Mouse (Mus musculus): ENCODE data around the gene Tmem274.
A peak's percentile ranks its signal among the peaks of the same experiment; 100 is the strongest.

Tmem274 gene

DNA sequence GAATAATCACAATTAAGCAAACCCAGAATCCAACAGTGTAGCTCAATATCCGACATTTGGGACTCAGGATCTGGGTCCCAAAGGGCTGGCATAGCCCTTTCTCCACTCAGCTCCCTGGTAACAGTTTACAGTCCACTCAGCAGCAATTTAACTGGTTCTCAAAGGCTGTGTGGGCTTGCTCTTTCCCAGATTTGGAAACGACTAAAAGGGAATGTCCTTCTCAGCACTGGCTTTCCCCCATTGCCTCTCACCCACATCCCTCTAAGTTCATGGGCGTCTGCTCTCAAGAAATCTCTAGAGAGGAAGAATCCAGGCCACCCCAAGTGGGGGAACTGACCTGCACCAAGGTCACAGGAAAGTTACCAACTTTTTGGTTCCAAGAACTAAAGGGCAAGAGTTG, 7.4 kb downstream of the Tmem274 start:
- DNase-seq = no peak

DNA sequence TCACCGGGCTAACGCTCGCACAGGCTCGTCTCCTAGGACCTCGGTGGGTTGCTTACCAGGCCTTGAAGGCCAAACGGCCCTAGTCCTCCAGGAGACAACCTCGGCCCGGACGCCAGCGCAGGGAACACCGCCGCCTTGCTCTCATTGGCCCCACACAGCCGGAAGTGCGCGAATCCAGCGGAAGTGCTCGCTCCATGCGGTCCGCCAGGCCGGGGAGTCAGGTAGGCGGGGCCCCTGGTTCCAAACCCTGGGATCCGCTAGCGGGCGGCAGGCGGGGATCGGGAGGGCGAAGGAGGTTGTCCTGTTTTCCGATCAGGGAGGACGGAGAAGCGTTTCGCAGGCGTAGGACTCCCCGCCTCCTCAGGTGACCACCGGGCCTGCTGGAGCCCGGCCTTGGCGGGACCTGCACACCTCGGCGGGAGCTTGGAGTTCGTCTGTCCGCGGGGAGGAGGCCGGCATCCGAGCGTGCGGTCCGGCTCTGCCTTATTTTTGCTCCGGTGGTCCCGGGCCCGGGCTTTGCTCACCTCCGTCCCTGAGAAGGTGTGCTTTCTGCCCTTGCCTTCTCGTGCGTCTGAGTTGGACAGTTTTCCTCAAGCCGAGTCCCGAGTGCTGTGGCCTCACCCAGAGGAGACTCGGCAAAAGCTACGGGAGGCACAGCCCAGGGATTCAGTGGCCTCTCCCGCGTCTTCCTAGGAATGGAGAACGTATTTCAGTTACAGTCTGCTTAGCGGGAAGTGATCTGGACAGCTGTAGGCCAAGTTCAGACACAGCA, 8.1 kb downstream of the Tmem274 start, which contains the start of the genes Nmnat1 and Lzic:
Gene Nmnat1, minus strand, starts transcription at position 150 of the 772 bp plus-strand sequence.
Gene Lzic, plus strand, starts transcription at position 177 of the 772 bp plus-strand sequence.
- DNase-seq = peak; percentile 95

DNA sequence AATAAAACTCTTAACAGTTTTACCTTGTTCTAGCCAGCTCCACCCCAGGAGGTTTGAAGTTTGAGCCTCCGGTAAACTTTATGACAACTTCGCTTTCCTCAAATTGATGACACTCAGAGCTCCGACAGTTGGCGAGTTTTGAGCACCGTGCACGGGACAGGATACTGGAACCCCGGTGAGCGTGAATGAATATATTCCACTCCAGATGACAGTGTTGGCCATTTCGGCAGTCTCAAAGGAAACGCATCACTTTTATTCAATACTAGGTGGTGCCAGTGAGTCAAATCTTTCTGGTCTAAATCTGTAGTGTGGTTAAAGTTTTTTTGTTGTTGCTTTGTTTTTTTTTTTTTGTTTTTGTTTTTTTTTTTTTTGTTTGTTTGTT, 8.6 kb downstream of the Tmem274 start:
- peak; percentile 15 for DNase-seq

DNA sequence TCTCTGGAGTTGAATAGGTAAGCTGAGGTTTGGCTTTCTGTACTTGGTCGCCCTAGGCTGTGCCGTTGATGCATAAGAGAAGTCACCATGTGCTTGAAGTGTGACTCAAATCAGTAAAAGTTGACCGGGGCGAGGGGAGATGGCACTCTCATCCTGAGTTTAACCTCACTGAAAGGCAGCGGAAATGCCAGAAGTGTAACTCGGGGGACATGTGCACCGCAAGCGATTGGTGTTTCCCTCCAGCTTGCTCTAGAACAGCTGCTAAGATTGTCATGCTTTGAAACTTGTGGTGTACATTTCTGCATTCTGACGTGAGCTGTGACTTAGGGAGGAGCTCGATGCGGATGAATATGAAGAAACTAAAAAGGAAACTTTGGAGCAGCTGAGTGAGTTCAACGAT, 10.6 kb downstream of the Tmem274 start:
- no peak for DNase-seq

DNA sequence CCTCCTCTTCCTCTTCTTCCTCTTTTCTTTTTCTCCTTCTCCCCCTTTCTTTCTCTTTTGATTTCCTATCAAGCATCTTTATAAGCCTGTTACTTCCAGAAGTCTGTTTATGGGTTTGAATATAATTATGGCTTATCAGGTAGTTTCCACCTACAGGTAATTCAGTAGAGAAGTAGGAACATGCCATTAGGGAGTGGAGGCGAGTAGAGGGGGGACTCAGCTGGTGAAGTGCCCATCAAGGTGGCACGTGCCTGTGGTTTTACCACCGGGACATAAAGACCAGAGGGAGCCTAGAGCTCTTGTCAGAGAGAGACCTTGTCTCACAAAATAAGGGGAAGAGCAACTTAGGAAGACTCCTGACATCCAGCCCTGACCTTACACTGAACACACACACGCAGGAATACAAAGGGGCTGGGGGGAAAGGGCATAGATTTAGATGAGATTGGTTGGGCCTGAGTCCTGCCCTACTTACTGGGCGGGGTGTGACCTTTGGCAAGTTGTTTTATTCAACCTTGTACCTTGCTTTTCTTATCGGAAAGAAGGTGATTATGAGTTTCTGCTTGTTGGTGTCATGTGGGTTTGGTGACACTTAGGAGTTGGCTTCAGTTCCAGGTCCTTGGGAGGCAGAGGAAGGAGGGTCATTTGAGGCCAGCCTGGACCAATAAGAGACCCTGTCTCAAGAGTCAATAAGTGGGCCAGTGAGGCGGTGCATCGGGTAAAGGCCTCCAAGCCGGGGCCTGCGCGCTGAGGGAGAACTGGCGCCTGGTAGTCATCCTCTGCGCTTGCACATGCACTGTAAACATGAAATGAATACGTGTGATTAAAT, 12.4 kb downstream of the Tmem274 start:
- DNase-seq = no peak

DNA sequence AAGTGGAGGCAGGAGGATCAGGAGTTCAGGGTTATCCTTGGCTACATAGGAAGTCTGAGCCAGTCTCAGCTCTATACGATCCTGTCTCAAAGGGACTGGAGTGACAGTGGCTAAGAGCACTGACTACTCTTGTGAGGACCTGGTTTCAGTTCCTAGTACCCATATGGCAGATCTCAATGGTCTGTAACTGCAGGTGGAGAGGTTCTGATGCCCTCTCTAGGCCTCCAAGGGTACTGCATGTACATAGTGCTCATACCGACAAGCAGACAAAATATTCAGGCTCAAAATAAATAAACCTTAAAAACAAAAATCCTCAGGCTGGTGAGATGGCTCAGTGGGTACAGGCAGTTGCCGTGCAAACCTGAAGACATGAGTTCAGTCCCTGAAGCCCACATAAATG, 14.0 kb downstream of the Tmem274 start:
- no peak for DNase-seq

DNA sequence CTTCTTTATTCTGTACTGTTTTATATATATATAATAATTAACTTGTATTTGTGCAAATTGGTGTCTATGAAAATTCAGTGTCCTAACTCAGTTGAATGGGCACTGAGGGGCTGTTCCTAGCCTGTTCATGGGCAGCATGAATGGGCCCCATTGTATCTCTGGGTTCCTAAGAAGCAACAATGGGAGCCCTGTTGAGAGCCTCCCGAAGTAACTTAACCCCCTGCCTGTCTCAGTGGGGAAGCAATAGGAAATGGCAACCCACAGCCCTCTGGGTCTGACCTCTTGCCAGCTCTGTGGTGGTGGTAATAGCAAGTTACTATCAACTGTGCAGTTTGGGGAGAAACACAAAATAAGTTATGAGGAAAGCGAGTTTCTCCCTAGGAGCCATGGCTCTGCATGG, 19.4 kb downstream of the Tmem274 start:
- peak; percentile 24 for DNase-seq

DNA sequence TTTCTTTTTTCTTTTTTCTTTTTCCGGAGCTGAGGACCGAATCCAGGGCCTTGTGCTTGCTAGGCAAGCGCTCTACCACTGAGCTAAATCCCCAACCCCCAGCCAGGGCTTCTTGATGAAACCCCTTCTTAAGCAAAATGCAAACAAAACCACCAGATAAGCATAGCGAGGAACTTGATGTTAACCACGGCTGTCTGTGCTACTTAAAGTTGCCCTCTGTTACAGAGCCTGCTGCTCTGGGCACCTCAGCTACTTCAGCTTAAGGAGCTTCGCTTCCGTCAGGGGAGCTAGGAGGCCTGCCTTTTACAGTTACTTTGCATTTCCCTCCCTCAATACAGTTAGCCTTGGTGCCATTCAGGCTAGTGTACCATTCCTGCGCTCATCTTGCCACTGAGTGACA, 21.7 kb downstream of the Tmem274 start:
- no peak for DNase-seq

DNA sequence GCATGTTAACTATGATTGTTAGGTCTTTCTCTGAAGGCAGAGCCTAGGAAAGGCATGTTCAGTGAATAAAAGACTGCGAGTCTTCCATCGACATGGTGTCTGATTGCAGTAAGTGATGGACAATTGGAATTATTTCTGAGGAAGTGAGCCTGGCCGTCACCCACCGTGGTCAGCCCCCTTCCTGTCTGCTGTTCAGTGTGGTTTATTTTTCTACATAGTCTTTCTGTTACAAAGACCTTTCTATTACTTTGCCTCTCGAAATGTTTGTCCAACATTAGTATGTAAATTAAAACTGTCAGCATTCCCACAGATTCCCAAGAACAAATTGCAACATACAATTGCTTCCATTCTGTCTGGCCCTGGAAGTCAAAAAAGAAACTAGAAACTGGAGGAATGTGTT, 22.6 kb downstream of the Tmem274 start:
- DNase-seq = no peak

DNA sequence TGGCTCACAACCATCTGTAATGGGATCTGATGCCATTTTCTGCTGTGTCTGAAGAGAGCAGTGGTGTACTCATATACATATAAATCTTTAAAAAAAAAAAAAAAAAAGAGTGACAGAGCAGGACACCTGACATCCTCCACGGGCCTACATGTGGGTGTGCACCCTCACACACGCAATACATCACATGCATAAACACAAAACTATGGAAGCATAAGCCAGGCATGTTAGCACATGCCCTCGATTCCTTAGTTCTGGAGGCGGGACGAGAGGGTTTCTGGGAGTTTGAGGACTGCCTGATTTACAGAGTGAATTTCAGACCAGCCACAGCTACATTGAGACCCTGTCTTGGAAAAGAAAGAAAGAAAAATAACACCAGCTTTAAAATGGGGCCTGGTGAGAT, 27.2 kb downstream of the Tmem274 start:
- no peak for DNase-seq

DNA sequence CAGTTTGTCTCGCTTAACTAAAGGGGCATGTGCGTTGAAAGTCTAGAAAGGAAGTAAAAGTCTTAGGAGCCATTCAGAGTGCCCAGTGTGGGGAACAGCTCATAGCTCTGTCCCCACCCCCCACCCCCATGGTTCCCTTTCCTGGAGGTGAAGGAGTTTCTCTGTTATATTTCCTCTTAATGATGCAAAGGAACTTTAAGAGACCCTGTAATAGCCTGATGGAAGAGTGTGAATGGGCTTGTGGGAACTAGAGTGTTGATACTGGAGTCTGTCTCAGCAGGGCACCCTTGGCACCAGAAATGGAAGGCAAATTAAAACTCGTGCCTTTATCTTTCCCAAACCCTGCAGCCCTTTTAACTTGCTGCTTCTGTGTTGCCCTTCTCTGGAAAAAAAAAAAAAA, 27.7 kb downstream of the Tmem274 start:
- no peak for DNase-seq

DNA sequence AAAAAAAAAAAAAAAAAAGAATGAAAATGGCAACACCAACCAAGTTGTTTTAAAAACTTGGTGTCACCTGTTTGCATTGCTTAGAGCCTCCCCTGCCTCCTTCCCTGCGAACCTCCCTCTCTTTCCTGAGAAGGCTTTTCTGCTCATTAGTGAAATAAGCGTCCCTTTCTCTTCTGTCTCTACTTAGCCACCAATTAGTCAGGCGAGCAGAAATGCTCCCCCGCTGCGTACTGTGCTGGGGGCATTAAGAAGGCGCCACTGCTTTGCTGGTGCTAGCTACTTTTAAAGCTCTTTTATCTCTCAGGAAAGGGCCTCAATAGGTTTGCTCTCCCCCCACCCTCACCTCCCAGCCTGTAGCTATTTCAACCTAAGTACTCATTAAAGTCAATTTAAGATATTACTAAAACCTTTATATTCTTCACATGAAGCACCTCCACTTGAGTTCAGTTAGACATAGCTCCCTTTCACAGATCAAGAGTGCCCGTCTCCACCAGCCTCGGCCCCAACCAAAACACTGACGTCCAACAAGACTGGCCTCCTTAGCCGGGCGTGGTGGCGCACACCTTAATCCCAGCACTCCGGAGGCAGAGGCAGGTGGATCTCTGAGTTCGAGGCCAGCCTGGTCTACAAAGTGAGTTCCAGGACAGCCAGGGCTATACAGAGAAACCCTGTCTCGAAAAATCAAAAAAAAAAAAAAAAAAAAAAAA, 28.2 kb downstream of the Tmem274 start:
- no peak for DNase-seq

DNA sequence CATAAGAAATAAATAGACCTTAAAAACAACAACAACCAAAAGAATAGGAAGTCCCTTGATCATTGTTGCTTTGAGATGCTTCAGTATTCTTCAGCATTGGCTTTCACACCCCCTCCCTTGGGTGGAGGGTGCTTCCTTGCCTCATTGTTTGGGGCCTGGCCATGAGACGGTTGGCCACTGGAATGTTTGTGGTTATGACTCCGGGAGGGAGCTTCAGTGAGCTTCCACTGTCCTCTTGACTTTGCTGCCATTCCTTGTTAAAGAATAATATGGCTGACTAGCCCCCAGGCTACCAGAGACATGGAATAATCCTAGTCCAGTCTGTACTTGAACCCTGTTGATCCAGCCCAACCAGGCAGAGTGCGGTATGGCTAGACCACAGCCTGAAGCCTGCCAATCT, 29.7 kb downstream of the Tmem274 start:
- DNase-seq = no peak

DNA sequence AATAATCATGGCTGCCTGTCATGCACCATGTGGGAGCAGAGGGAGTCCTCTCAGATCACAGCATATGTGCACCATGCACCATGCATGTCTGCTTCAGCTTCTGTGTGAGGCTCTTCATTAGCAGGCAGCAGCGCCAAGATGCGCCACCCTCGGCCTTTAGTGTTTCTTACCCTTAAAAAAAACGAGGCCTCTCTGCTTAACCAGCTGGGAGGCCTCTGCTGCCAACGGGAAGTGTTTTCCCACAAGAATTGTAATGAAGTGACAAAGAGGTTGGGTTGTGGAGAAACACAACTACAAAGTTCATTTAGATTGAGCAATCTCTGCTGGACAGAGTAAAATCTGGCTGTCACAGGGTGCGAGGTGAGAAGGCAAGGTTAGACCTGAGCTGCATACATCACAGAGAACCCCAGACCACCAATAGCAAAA, 34.1 kb downstream of the Tmem274 start:
- no peak for DNase-seq

DNA sequence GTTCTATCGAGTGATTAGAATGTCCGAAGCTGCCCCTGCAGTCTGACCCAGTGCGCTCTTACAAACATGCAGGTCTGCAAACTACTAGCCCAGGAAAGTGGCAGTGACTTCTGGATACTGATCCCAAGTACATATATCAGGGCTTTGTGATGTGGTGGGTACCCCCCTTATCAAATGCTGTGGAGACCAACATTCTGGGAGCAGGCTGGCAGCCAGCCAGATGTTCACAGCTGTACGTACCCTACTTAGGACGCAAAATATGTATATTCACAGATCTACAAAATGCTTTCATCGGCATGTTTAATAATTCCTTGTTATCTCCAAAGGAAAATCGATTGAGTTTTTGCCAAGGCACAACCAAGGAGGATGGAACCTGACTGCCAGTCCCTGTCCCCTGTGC, 34.9 kb downstream of the Tmem274 start:
- DNase-seq = no peak

DNA sequence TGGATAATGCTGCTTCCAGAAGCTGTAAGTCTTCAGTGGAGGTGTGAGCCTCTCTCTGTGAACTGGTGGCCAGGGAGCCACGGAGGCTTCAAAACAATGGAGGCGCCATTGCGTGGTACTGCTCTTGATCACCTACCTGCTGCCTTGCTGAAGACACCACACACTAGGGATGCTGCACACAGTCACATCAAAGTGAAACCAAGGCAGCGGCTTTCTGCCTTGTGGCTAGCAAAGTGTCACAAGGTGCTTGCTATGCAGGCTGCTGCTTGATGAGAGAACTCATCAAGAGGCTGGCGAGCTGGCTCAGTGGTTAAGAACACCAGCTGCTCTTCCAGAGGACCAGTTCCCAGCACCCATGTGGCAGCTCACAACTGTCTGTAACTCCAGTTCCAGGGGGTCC, 38.5 kb downstream of the Tmem274 start:
- no peak for DNase-seq

DNA sequence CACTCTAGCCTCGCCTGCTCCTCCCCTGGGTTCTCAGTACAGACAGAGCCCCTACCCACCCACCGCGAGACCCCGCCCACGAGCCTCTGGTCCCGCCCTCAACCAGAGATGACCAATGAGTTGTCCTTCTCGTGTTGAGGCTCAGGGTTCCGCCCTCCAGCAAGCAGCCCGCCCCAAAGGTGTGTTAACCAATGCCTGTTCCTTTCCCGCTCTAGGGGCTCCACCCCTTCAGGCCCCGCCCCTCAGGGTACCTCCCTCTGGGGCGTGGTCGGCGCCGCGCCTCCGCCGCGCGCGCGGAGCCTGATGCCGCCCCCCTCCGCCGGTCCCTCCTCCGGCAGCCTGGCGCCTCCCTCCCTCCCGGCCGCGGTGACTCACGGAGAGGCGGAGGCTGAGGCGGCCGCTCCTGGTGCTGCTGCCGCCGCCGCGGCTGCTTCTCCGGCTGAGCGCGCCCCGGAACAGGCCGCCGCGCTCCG, 40.7 kb downstream of the Tmem274 start, which contains the start of gene Ctnnbip1:
Gene Ctnnbip1, plus strand, starts transcription at position 369 of the 473 bp plus-strand sequence.
- DNase-seq = peak; percentile 98

DNA sequence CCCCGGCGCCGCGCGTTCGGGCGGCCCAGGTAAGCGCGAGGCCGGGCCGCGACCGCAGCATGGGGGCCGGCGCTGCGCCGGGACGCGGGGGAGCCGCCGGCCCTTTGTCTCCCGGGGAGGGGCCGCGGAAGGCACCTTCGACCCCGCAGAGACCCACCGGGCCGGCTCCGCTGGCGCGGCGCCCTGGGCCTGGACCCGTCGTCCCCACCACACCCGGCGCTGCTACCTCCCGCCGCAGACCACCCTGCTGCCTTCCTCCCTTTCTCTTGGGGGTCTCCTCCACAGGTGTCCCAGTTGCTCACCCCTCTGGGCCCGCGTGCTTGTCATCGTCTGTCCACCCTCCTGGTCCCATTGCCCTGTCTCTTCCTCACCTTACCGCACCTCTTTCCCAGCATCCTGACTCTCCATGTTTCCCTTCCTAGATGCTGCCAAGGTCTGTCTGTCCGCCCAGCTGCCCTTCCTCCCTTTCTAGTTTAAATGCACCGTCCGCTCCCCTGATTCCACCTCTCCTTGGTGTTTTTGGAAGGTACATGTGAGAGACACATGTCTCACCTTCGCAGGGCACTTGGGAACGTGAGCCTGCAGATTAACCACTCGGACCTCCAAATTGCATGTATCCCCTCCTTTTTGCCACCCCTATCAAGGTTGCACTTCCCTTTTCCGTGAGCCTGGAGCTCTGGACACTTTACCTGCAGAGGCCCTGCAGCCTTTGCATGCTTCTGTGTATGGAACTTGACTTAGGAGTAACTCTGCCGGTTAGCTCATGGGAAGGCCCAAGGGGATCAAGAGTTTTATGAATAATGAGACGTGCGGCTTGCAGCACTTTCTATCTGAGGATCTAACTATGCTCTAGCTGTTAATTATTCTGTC, 41.4 kb downstream of the Tmem274 start:
- no peak for DNase-seq

DNA sequence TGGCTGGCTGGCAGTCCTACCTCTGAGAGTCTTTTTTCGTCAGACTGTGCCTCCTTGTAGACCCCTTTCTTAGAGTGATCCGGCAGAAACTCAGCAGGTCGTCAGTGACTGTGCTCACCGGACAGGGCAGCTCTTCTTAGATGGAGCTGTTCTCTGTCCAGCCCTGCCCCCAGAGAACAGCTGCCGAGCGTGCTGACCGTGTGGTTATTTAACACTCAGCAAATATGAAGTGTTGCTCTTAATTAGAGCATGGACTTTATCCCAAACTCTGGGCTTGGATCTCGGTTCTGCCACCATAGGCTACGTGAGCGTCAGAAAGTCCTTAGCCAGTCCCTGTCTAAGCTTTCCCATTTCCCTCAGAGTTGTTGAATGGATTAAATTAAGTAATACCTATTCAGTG, 44.1 kb downstream of the Tmem274 start:
- DNase-seq = no peak

DNA sequence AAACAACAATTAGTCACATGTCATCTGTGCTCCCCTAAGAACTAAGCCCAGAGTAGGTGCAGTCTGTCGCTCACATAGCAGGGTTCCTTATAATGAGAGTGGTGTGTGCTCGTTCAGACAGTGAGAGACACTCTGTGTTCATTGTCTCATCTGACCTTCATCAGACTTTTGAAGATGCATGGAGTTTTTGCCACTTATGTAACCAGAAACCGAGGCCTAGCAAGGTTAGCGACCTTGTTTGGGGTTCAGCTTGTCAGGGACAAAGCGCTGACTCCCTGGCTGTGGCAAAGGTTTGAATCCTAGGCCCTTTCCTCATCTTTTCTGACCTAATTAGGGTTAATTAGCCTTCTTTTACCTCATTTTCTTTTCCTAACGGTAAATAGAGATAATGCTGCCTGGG, 46.8 kb downstream of the Tmem274 start:
- no peak for DNase-seq

DNA sequence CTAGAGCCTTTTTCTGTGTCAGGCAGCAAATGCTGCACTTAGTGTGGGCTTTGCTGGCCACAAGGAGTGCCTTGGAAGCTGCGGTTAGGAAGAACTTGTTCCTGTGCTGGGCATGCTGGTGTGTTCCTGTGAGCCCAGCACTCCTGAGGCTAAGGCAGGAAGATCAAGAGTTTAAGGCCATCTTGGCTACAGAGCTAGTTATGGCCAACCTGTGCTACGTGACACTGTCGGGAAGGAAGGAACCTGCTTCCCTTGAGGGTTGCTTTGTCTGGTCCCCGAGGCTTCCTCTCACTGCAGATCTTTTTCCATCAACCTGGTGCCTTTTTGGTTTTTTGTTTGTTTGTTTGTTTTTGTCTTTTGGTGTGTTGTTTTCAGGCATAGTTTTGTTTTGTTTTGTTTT, 48.0 kb downstream of the Tmem274 start:
- DNase-seq = no peak

DNA sequence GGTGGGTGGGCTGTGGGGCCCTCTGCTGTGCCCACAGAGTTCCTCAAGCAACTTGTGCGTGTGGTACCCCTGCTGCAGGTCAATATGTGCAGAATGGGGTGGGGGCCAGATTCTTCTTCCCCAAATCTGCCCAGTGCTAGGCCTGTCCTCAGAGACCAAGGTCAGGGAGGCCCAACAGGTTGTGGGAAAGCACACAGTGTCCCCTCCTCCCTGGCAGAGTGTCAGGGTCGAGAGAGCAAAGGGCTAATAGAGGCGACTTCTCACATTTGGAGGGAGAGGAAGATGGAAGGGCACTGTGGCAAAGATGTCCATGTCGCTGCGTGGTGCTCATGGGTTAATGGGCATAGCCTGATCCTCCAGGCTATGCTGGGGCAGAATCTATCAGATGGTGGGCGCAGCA, 48.6 kb downstream of the Tmem274 start:
- DNase-seq = no peak
